Mouse (Mus musculus) stomach, postnatal 0 days (tissue): Measurements from ENCODE around the gene Parn. TPM values are rescaled to one million over a fixed set of nuclear protein-coding genes. Genes with fewer than 3 reads are reported as not detected.

ENCODE experiments used
- ATAC-seq: fragments of 200-750 bp; cut with Nextera tagmentation; 2 replicates; pipeline ENCODE4 v1.8.0; 2017; ENCODE audit not compliant: low FRiP score, low TSS enrichment
- DNase-seq: peaks from one replicate; pipeline ENCODE4 v3.0.0-alpha.2; 2016; ENCODE audit warnings: low spot score
- H3K27ac ChIP-seq: fragments of 300-500 bp; sonication (generic); replicated peaks from 2 replicates; pipeline ENCODE4 v1.5.1; 2014; ENCODE audit warnings: mild to moderate bottlenecking, control low read depth
- H3K27me3 ChIP-seq: fragments of 300-500 bp; sonication (generic); 2 replicates; pipeline ENCODE4 v1.6.1; 2014; ENCODE audit warnings: low read length; ENCODE audit not compliant: control insufficient read depth, insufficient read depth
- H3K36me3 ChIP-seq: fragments of 300-500 bp; sonication (generic); 2 replicates; pipeline ENCODE4 v1.6.1; 2014; ENCODE audit warnings: low read length, mixed read lengths; ENCODE audit not compliant: control insufficient read depth, insufficient read depth
- H3K4me1 ChIP-seq: fragments of 300-500 bp; sonication (generic); replicated peaks from 2 replicates; pipeline ENCODE4 v1.6.1; 2014; ENCODE audit warnings: antibody characterized with exemption; ENCODE audit not compliant: control insufficient read depth, insufficient read depth
- H3K4me2 ChIP-seq: fragments of 300-500 bp; sonication (generic); replicated peaks from 2 replicates; pipeline ENCODE4 v1.6.1; 2014; ENCODE audit warnings: low read depth, mild to moderate bottlenecking, control low read depth, moderate library complexity
- H3K4me3 ChIP-seq: fragments of 300-500 bp; sonication (generic); 2 replicates; pipeline ENCODE4 v1.5.1; 2014; ENCODE audit warnings: low read depth, low read length, control low read depth
- H3K9ac ChIP-seq: fragments of 300-500 bp; sonication (generic); 2 replicates; pipeline ENCODE4 v1.6.1; 2014; ENCODE audit warnings: mild to moderate bottlenecking, low read length, control low read depth, mixed read lengths
- H3K9me3 ChIP-seq: fragments of 300-500 bp; sonication (generic); 2 replicates; pipeline ENCODE4 v1.6.1; 2016; ENCODE audit warnings: low read length; ENCODE audit not compliant: control insufficient read depth
- CTCF ChIP-seq: IDR thresholded peaks from 2 replicates; pipeline ENCODE4 v1.5.1; 2016; ENCODE audit warnings: antibody characterized with exemption, low read depth, mild to moderate bottlenecking, moderate library complexity
- EP300 ChIP-seq: optimal IDR thresholded peaks from 2 replicates; pipeline ENCODE3; 2016; ENCODE audit warnings: antibody characterized with exemption
- WGBS: fragments of 180-500 bp; shearing (Covaris S2); extraction: QIAGEN DNeasy Blood & Tissue Kit; methylation state at CpG from one replicate; pipeline ENCODE4 v1.1.7; 2014; 5-methylcytosine and 5-hydroxymethylcytosine counted together
- polyA plus RNA-seq: library from polyadenylated mRNA; unstranded; fragments of >200 nt; fragmentation: Nextera tagmentation; extraction: Ambion mirVana; gene quantifications from 2 replicates; pipeline ENCODE4 v1.2.1, GENCODE M21; 2015

Parn gene
- 23.7 and 24.8 TPM in 2 replicates for polyA plus RNA-seq

- peak within 1 kb of the TSS; percentile 73 for H3K4me3 ChIP-seq
- peak within 1 kb of the TSS; percentile 75 for H3K9ac ChIP-seq
- peak within 1 kb of the TSS; percentile 63 for H3K4me2 ChIP-seq
- TF ChIP-seq CTCF: peak; percentile 1; the same call in 1 of the 2 replicates
- TF ChIP-seq EP300: no peak
- H3K36me3 ChIP-seq: 0 out of 2 replicates have a peak, but pooled peaks cover 2% of the 10 kb centered on the region
- H3K4me1 ChIP-seq: no peaks in the 10 kb centered on the region; the same call in 1 of the 2 replicates
- under 1% methylated on average over 35 of the region's 35 CpGs for WGBS
- H3K9me3 ChIP-seq: no peaks in the 10 kb centered on the region
- ATAC-seq (peak; percentile 88), DNase-seq (peak; percentile 95)
- peak within 1 kb of the TSS; percentile 86 for H3K27ac ChIP-seq
- H3K27me3 ChIP-seq: no peaks in the 10 kb centered on the region
These were observed at the start of gene Parn for GRCm38 (mm10) chr16:13667878-13668343. Gene Parn (minus strand): TSS chr16:13668170.

GRCm38 (mm10) chr16:13716821-13717553, 49.0 kb upstream of the Parn start:
- no peak for DNase-seq

GRCm38 (mm10) chr16:13714910-13715309, 46.9 kb upstream of the Parn start:
- H3K9ac ChIP-seq: no peak overlapping the region
- peak; percentile 95 for ATAC-seq

More at GRCm38 (mm10) chr16:13716821-13717553, 49.0 kb upstream of the Parn start:
- no peak overlapping the region for H3K9ac ChIP-seq
- no peaks in the 10 kb centered on the region for H3K27me3 ChIP-seq
- H3K4me1 ChIP-seq: no peaks in the 10 kb centered on the region
- WGBS: 71% methylated on average over 2 of the region's 2 CpGs
- H3K9me3 ChIP-seq: no peaks in the 10 kb centered on the region
- TF ChIP-seq EP300 (no peak), CTCF (no peak)
- no peak overlapping the region for H3K27ac ChIP-seq
- no peak for ATAC-seq
- H3K4me2 ChIP-seq: no peak overlapping the region
- H3K36me3 ChIP-seq: no peaks in the 10 kb centered on the region
- H3K4me3 ChIP-seq: no peak overlapping the region

GRCm38 (mm10) chr16:13704676-13705075, 36.7 kb upstream of the Parn start:
- TF ChIP-seq EP300 (no peak), CTCF (no peak)

More at GRCm38 (mm10) chr16:13714910-13715309, 46.9 kb upstream of the Parn start:
- Histone ChIP-seq H3K27me3 (no peaks in the 10 kb centered on the region), H3K4me3 (no peak overlapping the region), H3K36me3 (no peaks in the 10 kb centered on the region), H3K4me2 (no peak overlapping the region), H3K9me3 (no peaks in the 10 kb centered on the region), H3K4me1 (no peaks in the 10 kb centered on the region), H3K27ac (peak overlapping the region; percentile 58)
- no peak for DNase-seq
- WGBS: 53% methylated on average over 3 of the region's 3 CpGs
- TF ChIP-seq CTCF (no peak), EP300 (no peak)

GRCm38 (mm10) chr16:13702184-13702583, 34.2 kb upstream of the Parn start:
- Histone ChIP-seq H3K9ac (no peak overlapping the region), H3K4me3 (no peak overlapping the region), H3K27ac (no peak overlapping the region), H3K36me3 (peaks cover 16% of the 10 kb centered on the region), H3K4me2 (no peak overlapping the region), H3K27me3 (no peaks in the 10 kb centered on the region), H3K9me3 (no peaks in the 10 kb centered on the region), H3K4me1 (no peaks in the 10 kb centered on the region)
- TF ChIP-seq CTCF: no peak
- TF ChIP-seq EP300: no peak
- ATAC-seq: no peak
- DNase-seq: no peak
- WGBS: 94% methylated on average over 7 of the region's 7 CpGs

More at GRCm38 (mm10) chr16:13704676-13705075, 36.7 kb upstream of the Parn start:
- ATAC-seq (no peak), DNase-seq (no peak)
- peaks cover 2% of the 10 kb centered on the region; the same call in 1 of the 2 replicates for H3K36me3 ChIP-seq
- 93% methylated on average over 7 of the region's 10 CpGs for WGBS
- H3K4me1 ChIP-seq: no peaks in the 10 kb centered on the region
- no peak overlapping the region for H3K4me2 ChIP-seq
- no peaks in the 10 kb centered on the region for H3K9me3 ChIP-seq
- no peaks in the 10 kb centered on the region for H3K27me3 ChIP-seq
- no peak overlapping the region for H3K4me3 ChIP-seq
- H3K27ac ChIP-seq: no peak overlapping the region
- H3K9ac ChIP-seq: no peak overlapping the region

- Histone ChIP-seq H3K9me3 (no peaks in the 10 kb centered on the region), H3K4me1 (no peaks in the 10 kb centered on the region), H3K4me3 (no peak overlapping the region), H3K36me3 (peaks cover 20% of the 10 kb centered on the region), H3K4me2 (no peak overlapping the region), H3K9ac (no peak overlapping the region), H3K27ac (no peak overlapping the region), H3K27me3 (no peaks in the 10 kb centered on the region)
- WGBS: 91% methylated on average over 7 of the region's 7 CpGs
- no peak for ATAC-seq
- TF ChIP-seq CTCF (peak; percentile 62), EP300 (no peak)
- no peak for DNase-seq
These were observed 31.0 kb upstream of the Parn start for GRCm38 (mm10) chr16:13698998-13699397.
